Mouse (Mus musculus) intestine, embryonic 15.5 days (tissue): ENCODE results near the gene Rgs10. TPM values are rescaled to one million over a fixed set of nuclear protein-coding genes. Genes with fewer than 3 reads are reported as not detected.

Experiments
- ATAC-seq: fragments of 200-750 bp; cut with Nextera tagmentation; 2 replicates; pipeline ENCODE4 v1.8.0; 2017; ENCODE audit warnings: moderate TSS enrichment, moderate library complexity
- H3K27ac ChIP-seq: fragments of 300-500 bp; sonication (generic); 2 replicates; pipeline ENCODE4 v1.5.1; 2015; ENCODE audit warnings: mild to moderate bottlenecking, inconsistent platforms
- H3K27me3 ChIP-seq: fragments of 300-500 bp; sonication (generic); replicated peaks from 2 replicates; pipeline ENCODE4 v1.6.1; 2015; ENCODE audit warnings: inconsistent platforms
- H3K36me3 ChIP-seq: fragments of 300-500 bp; sonication (generic); 2 replicates; pipeline ENCODE4 v1.6.1; 2015; ENCODE audit warnings: inconsistent platforms
- H3K4me1 ChIP-seq: fragments of 300-500 bp; sonication (generic); replicated peaks from 2 replicates; pipeline ENCODE4 v1.6.1; 2015; ENCODE audit warnings: inconsistent platforms
- H3K4me2 ChIP-seq: fragments of 300-500 bp; sonication (generic); replicated peaks from 2 replicates; pipeline ENCODE4 v1.6.1; 2015; ENCODE audit warnings: mild to moderate bottlenecking, inconsistent platforms
- H3K4me3 ChIP-seq: fragments of 300-500 bp; sonication (generic); replicated peaks from 2 replicates; pipeline ENCODE4 v1.5.1; 2015; ENCODE audit warnings: inconsistent platforms
- H3K9ac ChIP-seq: fragments of 300-500 bp; sonication (generic); 2 replicates; pipeline ENCODE4 v1.6.1; 2015; ENCODE audit warnings: inconsistent platforms
- H3K9me3 ChIP-seq: fragments of 300-500 bp; sonication (generic); 2 replicates; pipeline ENCODE4 v1.6.1; 2016; ENCODE audit warnings: inconsistent platforms
- WGBS: fragments of 180-500 bp; shearing (Covaris S2); methylation state at CpG from one replicate; pipeline ENCODE4 v1.1.7; 2015; 5-methylcytosine and 5-hydroxymethylcytosine counted together
- polyA plus RNA-seq: library from polyadenylated mRNA; unstranded; fragments of >200 nt; fragmentation: Nextera tagmentation; extraction: Ambion mirVana; gene quantifications from 2 replicates; pipeline ENCODE4 v1.2.1, GENCODE M21; 2015

Gene Rgs10
- polyA plus RNA-seq, 1 experiment from 2014 or later, result 30.5 TPM

GRCm38 (mm10) chr7:128433213-128433612 lies 14.7 kb upstream of the Rgs10 start:
- H3K36me3 ChIP-seq, result no peaks in the 10 kb centered on the region

GRCm38 (mm10) chr7:128432574-128432973 lies 14.0 kb upstream of the Rgs10 start:
- 72% methylated on average over 10 of the region's 10 CpGs for WGBS
- Histone ChIP-seq H3K4me2 (no peak overlapping the region), H3K4me3 (no peak overlapping the region), H3K27me3 (no peaks in the 10 kb centered on the region), H3K36me3 (no peaks in the 10 kb centered on the region), H3K9me3 (no peaks in the 10 kb centered on the region), H3K27ac (no peak overlapping the region), H3K4me1 (no peaks in the 10 kb centered on the region), H3K9ac (no peak overlapping the region)
- ATAC-seq, result no peak

More at GRCm38 (mm10) chr7:128433213-128433612, 14.7 kb upstream of the Rgs10 start:
- Histone ChIP-seq H3K4me2 (no peak overlapping the region), H3K27ac (no peak overlapping the region), H3K9me3 (no peaks in the 10 kb centered on the region), H3K4me3 (no peak overlapping the region), H3K27me3 (no peaks in the 10 kb centered on the region), H3K4me1 (no peaks in the 10 kb centered on the region), H3K9ac (no peak overlapping the region)
- WGBS, result 43% methylated on average over 1 of the region's 1 CpGs
- no peak for ATAC-seq

- Histone ChIP-seq H3K27me3 (peaks cover 28% of the 10 kb centered on the region), H3K36me3 (no peaks in the 10 kb centered on the region), H3K4me2 (no peak overlapping the region), H3K9me3 (no peaks in the 10 kb centered on the region), H3K9ac (no peak overlapping the region), H3K4me1 (peaks cover 9% of the 10 kb centered on the region), H3K27ac (no peak overlapping the region), H3K4me3 (no peak overlapping the region)
- ATAC-seq, result no peak
- 71% methylated on average over 3 of the region's 3 CpGs for WGBS
These were observed 3.9 kb upstream of the Rgs10 start for GRCm38 (mm10) chr7:128422491-128422890.

GRCm38 (mm10) chr7:128421701-128422100 lies 3.1 kb upstream of the Rgs10 start:
- H3K4me2 ChIP-seq, result no peak overlapping the region
- WGBS, result 78% methylated on average over 7 of the region's 7 CpGs
- no peak overlapping the region for H3K4me3 ChIP-seq
- H3K9ac ChIP-seq, result no peak overlapping the region
- H3K27ac ChIP-seq, result no peak overlapping the region
- no peaks in the 10 kb centered on the region for H3K36me3 ChIP-seq
- no peaks in the 10 kb centered on the region for H3K9me3 ChIP-seq
- peaks cover 31% of the 10 kb centered on the region for H3K27me3 ChIP-seq
- peaks cover 16% of the 10 kb centered on the region for H3K4me1 ChIP-seq
- ATAC-seq, result no peak

- ATAC-seq, result no peak
- no peak overlapping the region for H3K9ac ChIP-seq
- H3K4me1 ChIP-seq, result peaks cover 16% of the 10 kb centered on the region
- no peak overlapping the region for H3K27ac ChIP-seq
- 31% methylated on average over 9 of the region's 9 CpGs for WGBS
- no peak overlapping the region for H3K4me3 ChIP-seq
- H3K36me3 ChIP-seq, result no peaks in the 10 kb centered on the region
- H3K4me2 ChIP-seq, result no peak overlapping the region
- no peaks in the 10 kb centered on the region for H3K9me3 ChIP-seq
- H3K27me3 ChIP-seq, result peaks cover 39% of the 10 kb centered on the region
These were observed 1.1 kb upstream of the Rgs10 start for GRCm38 (mm10) chr7:128419690-128420089.

- ATAC-seq, result peak; percentile 24; the same call in 1 of the 2 replicates
- Histone ChIP-seq H3K27ac (no peak overlapping the region), H3K4me1 (peaks cover 17% of the 10 kb centered on the region), H3K36me3 (no peaks in the 10 kb centered on the region), H3K27me3 (peaks cover 39% of the 10 kb centered on the region), H3K9ac (peak overlapping the region; percentile 65), H3K4me2 (peak overlapping the region; percentile 99), H3K9me3 (no peaks in the 10 kb centered on the region), H3K4me3 (peak overlapping the region; percentile 62)
- WGBS, result 2% methylated on average over 32 of the region's 32 CpGs
These were observed 1.2 kb downstream of the Rgs10 start for GRCm38 (mm10) chr7:128417226-128417929.

- H3K36me3 ChIP-seq, result no peaks in the 10 kb centered on the region
- H3K4me1 ChIP-seq, result peaks cover 19% of the 10 kb centered on the region
- H3K4me3 ChIP-seq, result peak overlapping the region; percentile 62; the same call in 1 of the 2 replicates
- peaks cover 39% of the 10 kb centered on the region for H3K27me3 ChIP-seq
- H3K27ac ChIP-seq, result no peak overlapping the region
- no peak overlapping the region for H3K9ac ChIP-seq
- 64% methylated on average over 6 of the region's 6 CpGs for WGBS
- H3K9me3 ChIP-seq, result no peaks in the 10 kb centered on the region
- H3K4me2 ChIP-seq, result peak overlapping the region; percentile 99
- ATAC-seq, result no peak
These were observed 1.9 kb downstream of the Rgs10 start for GRCm38 (mm10) chr7:128416664-128417063.

GRCm38 (mm10) chr7:128414433-128414832 lies 4.1 kb downstream of the Rgs10 start:
- H3K9ac ChIP-seq, result 0 out of 2 replicates have a peak overlapping the region, but pooled peaks have one; percentile 6
- ATAC-seq, result no peak
- H3K36me3 ChIP-seq, result no peaks in the 10 kb centered on the region
- no peaks in the 10 kb centered on the region for H3K9me3 ChIP-seq
- WGBS, result 42% methylated on average over 8 of the region's 8 CpGs
- H3K4me3 ChIP-seq, result no peak overlapping the region
- H3K4me2 ChIP-seq, result no peak overlapping the region
- peaks cover 22% of the 10 kb centered on the region for H3K4me1 ChIP-seq
- H3K27me3 ChIP-seq, result peaks cover 25% of the 10 kb centered on the region
- H3K27ac ChIP-seq, result no peak overlapping the region

GRCm38 (mm10) chr7:128412071-128412833 lies 6.3 kb downstream of the Rgs10 start:
- no peak for ATAC-seq
- Histone ChIP-seq H3K9me3 (no peaks in the 10 kb centered on the region), H3K9ac (no peak overlapping the region), H3K27me3 (peaks cover 8% of the 10 kb centered on the region), H3K4me3 (no peak overlapping the region), H3K4me1 (peaks cover 11% of the 10 kb centered on the region), H3K4me2 (no peak overlapping the region), H3K36me3 (no peaks in the 10 kb centered on the region), H3K27ac (no peak overlapping the region)
- WGBS, result 72% methylated on average over 10 of the region's 10 CpGs

GRCm38 (mm10) chr7:128410708-128411413 lies 7.7 kb downstream of the Rgs10 start:
- Histone ChIP-seq H3K9ac (no peak overlapping the region), H3K4me1 (peaks cover 7% of the 10 kb centered on the region; the same call in 1 of the 2 replicates), H3K27me3 (0 out of 2 replicates have a peak, but pooled peaks cover 7% of the 10 kb centered on the region), H3K27ac (no peak overlapping the region), H3K36me3 (no peaks in the 10 kb centered on the region), H3K9me3 (no peaks in the 10 kb centered on the region), H3K4me3 (no peak overlapping the region), H3K4me2 (no peak overlapping the region)
- no peak for ATAC-seq
- WGBS, result 40% methylated on average over 11 of the region's 11 CpGs

- H3K9me3 ChIP-seq, result no peaks in the 10 kb centered on the region
- H3K4me2 ChIP-seq, result no peak overlapping the region
- ATAC-seq, result no peak
- H3K27me3 ChIP-seq, result no peaks in the 10 kb centered on the region
- no peak overlapping the region for H3K27ac ChIP-seq
- H3K36me3 ChIP-seq, result no peaks in the 10 kb centered on the region
- peaks cover 9% of the 10 kb centered on the region; the same call in 1 of the 2 replicates for H3K4me1 ChIP-seq
- H3K9ac ChIP-seq, result no peak overlapping the region
- no peak overlapping the region for H3K4me3 ChIP-seq
- WGBS, result 85% methylated on average over 5 of the region's 5 CpGs
These were observed 10.3 kb downstream of the Rgs10 start for GRCm38 (mm10) chr7:128408265-128408664.

- Histone ChIP-seq H3K4me3 (no peak overlapping the region), H3K27ac (no peak overlapping the region), H3K27me3 (no peaks in the 10 kb centered on the region), H3K36me3 (no peaks in the 10 kb centered on the region; the same call in 1 of the 2 replicates), H3K4me2 (no peak overlapping the region), H3K9ac (no peak overlapping the region), H3K4me1 (peaks cover 3% of the 10 kb centered on the region; the same call in 1 of the 2 replicates), H3K9me3 (no peaks in the 10 kb centered on the region)
- WGBS, result 70% methylated on average over 6 of the region's 6 CpGs
- ATAC-seq, result no peak
These were observed 14.6 kb downstream of the Rgs10 start for GRCm38 (mm10) chr7:128403988-128404387.
